In the genomic region with DNA sequence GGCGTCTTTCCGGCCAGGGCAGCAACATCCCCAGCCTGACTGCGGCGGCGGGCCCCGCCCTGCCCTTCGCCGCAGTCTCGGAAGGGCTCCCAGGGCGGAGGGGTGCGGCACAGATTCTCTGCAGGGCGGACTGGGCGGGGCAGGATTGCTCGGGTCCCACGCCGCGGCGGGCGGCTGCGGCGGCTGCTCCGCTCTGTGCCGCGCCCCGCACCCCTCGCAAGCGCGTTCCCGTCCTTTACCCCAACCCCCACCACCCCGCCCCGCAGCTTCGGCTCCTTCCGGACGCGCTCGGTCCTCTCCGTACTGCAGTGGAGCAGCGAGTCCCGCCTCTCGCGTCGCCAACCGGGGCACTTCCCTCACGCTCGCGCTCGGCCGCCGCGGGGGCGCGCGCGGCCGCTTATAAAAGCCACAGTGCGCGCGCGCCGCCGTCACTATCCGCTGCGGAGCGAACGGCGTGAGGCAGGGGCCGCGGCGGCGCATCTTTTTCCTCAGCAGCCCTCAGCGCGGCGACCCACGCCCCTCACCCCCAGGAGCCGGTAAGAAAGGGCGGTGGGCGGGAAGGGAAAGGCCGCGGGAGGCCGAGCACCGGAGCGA, we compare ENCODE assay signal across 8 mouse cellular contexts. TPM values are rescaled to one million over a fixed set of nuclear protein-coding genes. Genes with fewer than 3 reads are reported as not detected.
A peak's percentile ranks its signal among the peaks of the same experiment; 100 is the strongest.
DNase-seq lines count a peak whose midpoint lies in the region; ATAC-seq and TF ChIP-seq lines count a peak whose summit lies in the region.

A gene (plus strand): TSS at position 311 of the 594 bp plus-strand sequence.

- H3K4me2 ChIP-seq in embryonic facial prominence, embryonic 13.5 days: peak within 1 kb of the TSS; percentile 67
- H3K4me2 ChIP-seq in limb, embryonic 13.5 days (replicated peaks): peak within 1 kb of the TSS; percentile 71
- H3K4me2 ChIP-seq in midbrain, embryonic 16.5 days (ENCODE audit: low read length): peak within 1 kb of the TSS; percentile 74

- H3K27ac ChIP-seq in embryonic facial prominence, embryonic 13.5 days: peak within 1 kb of the TSS; percentile 87
- peak within 1 kb of the TSS; percentile 100 for H3K27ac ChIP-seq in heart, adult 2 months
- H3K27ac ChIP-seq in limb, embryonic 13.5 days: peak within 1 kb of the TSS; percentile 88
- peak within 1 kb of the TSS; percentile 95 for H3K27ac ChIP-seq in midbrain, embryonic 16.5 days (ENCODE audit: low read length)

- H3K9ac ChIP-seq in embryonic facial prominence, embryonic 13.5 days: peak within 1 kb of the TSS; percentile 96
- H3K9ac ChIP-seq in heart, adult 2 months (ENCODE audit: low read depth, low read length): peak within 1 kb of the TSS; percentile 95
- peak within 1 kb of the TSS; percentile 96 for H3K9ac ChIP-seq in limb, embryonic 13.5 days
- H3K9ac ChIP-seq in midbrain, embryonic 16.5 days (ENCODE audit: low read depth, low read length): peak within 1 kb of the TSS; percentile 97

- intact Hi-C loops in heart, adult 2 months (cut with DNase I): loop anchor here (2.0 to 10.0 kb wide), 3 partner anchors 21 to 141 kb away; a partner anchor contains a TSS

- peak; percentile 98 for DNase-seq in 3134 (ENCODE audit: extremely low read depth, insufficient read length, low spot score)
- DNase-seq in adrenal gland, postnatal 36 days: peak; percentile 97 to 98
- DNase-seq in heart, adult 2 months: peak; percentile 98 to 99
- peak; percentile 93 for DNase-seq in kidney, adult 8-10 months
- peak; percentile 70 to 92 for DNase-seq in spleen, postnatal 10 days (ENCODE audit: low spot score in 2 of 2)

- H3K27me3 ChIP-seq in embryonic facial prominence, embryonic 13.5 days: no peaks in the 10 kb centered on the region
- no peaks in the 10 kb centered on the region for H3K27me3 ChIP-seq in heart, adult 2 months (ENCODE audit: control insufficient read depth, insufficient read depth, low read length)
- H3K27me3 ChIP-seq in limb, embryonic 13.5 days: no peaks in the 10 kb centered on the region
- H3K27me3 ChIP-seq in midbrain, embryonic 16.5 days (ENCODE audit: control insufficient read depth, insufficient read depth, low read depth, low read length): no peaks in the 10 kb centered on the region

- ATAC-seq in embryonic facial prominence, embryonic 13.5 days (ENCODE audit: insufficient number of reproducible peaks, insufficient read depth, low FRiP score, low TSS enrichment, low read depth): peak; percentile 97
- peak; percentile 98 for ATAC-seq in limb, embryonic 13.5 days (ENCODE audit: low FRiP score, low read depth)
- peak; percentile 99 for ATAC-seq in midbrain, embryonic 16.5 days

- peaks cover 3% of the 10 kb centered on the region for H3K79me2 ChIP-seq in heart, adult 2 months (replicated peaks; ENCODE audit: control insufficient read depth, insufficient read depth, low read length)

- no peak for TF ChIP-seq CTCF in heart, adult 2 months (IDR thresholded peaks at IDR 0.05)

- peak within 1 kb of the TSS; percentile 93 for H3K4me3 ChIP-seq in embryonic facial prominence, embryonic 13.5 days
- peak within 1 kb of the TSS; percentile 97 for H3K4me3 ChIP-seq in heart, adult 2 months
- peak within 1 kb of the TSS; percentile 96 for H3K4me3 ChIP-seq in limb, embryonic 13.5 days
- H3K4me3 ChIP-seq in midbrain, embryonic 16.5 days (ENCODE audit: low read depth, low read length): peak within 1 kb of the TSS; percentile 78

- WGBS in embryonic facial prominence, embryonic 13.5 days: under 1% methylated on average over 70 of the region's 82 CpGs
- under 1% methylated on average over 81 of the region's 82 CpGs for WGBS in heart, adult 2 months
- WGBS in limb, embryonic 13.5 days: under 1% methylated on average over 53 of the region's 82 CpGs
- whole genome bisulfite sequencing in midbrain, embryonic 16.5 days: under 1% methylated on average over 72 of the region's 82 CpGs

- TF ChIP-seq EP300 in heart, adult 2 months (IDR thresholded peaks at IDR 0.05; ENCODE audit: insufficient read depth, low read depth, low read length): no peak

- TF ChIP-seq POLR2A in heart, adult 2 months (IDR thresholded peaks at IDR 0.05; ENCODE audit: insufficient read depth, low read depth, low read length): peak; percentile 95

- H3K36me3 ChIP-seq in embryonic facial prominence, embryonic 13.5 days: peaks cover 18% of the 10 kb centered on the region
- H3K36me3 ChIP-seq in heart, adult 2 months (ENCODE audit: control insufficient read depth, insufficient read depth, low read length): peaks cover 38% of the 10 kb centered on the region
- peaks cover 25% of the 10 kb centered on the region for H3K36me3 ChIP-seq in limb, embryonic 13.5 days
- peaks cover 6% of the 10 kb centered on the region; the same call in 1 of the 2 replicates for H3K36me3 ChIP-seq in midbrain, embryonic 16.5 days (ENCODE audit: control insufficient read depth, insufficient read depth, low read length)

- peaks cover 42% of the 10 kb centered on the region for H3K4me1 ChIP-seq in embryonic facial prominence, embryonic 13.5 days
- peaks cover 19% of the 10 kb centered on the region for H3K4me1 ChIP-seq in heart, adult 2 months (ENCODE audit: control insufficient read depth, insufficient read depth, low read length)
- peaks cover 45% of the 10 kb centered on the region for H3K4me1 ChIP-seq in limb, embryonic 13.5 days
- H3K4me1 ChIP-seq in midbrain, embryonic 16.5 days (ENCODE audit: control insufficient read depth, insufficient read depth, low read length): peaks cover 44% of the 10 kb centered on the region

- no peaks in the 10 kb centered on the region for H3K9me3 ChIP-seq in embryonic facial prominence, embryonic 13.5 days
- H3K9me3 ChIP-seq in limb, embryonic 13.5 days: no peaks in the 10 kb centered on the region
- H3K9me3 ChIP-seq in midbrain, embryonic 16.5 days (replicated peaks; ENCODE audit: control insufficient read depth, low read length, poor library complexity, severe bottlenecking): no peaks in the 10 kb centered on the region

RNA-seq across cellular contexts. Expression of the gene that starts here (rescaled TPM):
- 100 to 1,000 TPM; 197 to 273 TPM for total RNA-seq in adrenal gland, postnatal 36 days (2021)
- 74.3 and 78.3 TPM in 2 replicates for polyA plus RNA-seq in embryonic facial prominence, embryonic 13.5 days (2015; fragmentation: Nextera tagmentation; extraction: Ambion mirVana)
- 100 to 1,000 TPM; 159 to 167 TPM for total RNA-seq in heart, adult 2 months (2021)
- polyA plus RNA-seq in heart, adult 2 months (2012; rRNA removed): 130 and 163 TPM in 2 replicates
- polyA plus RNA-seq in limb, embryonic 13.5 days (2015; fragmentation: Nextera tagmentation; extraction: Ambion mirVana): 85.5 and 90.7 TPM in 2 replicates
- polyA plus RNA-seq in midbrain, embryonic 16.5 days (2015; fragmentation: Nextera tagmentation; extraction: Ambion mirVana): 240 and 243 TPM in 2 replicates

Comparison
In these comparisons a context has a peak if more than half of its experiments do, and no peak if none do; other contexts are left out.
1. Peak in every context shown above with its lines: DNase-seq, ATAC-seq, H3K4me3 ChIP-seq and H3K27ac ChIP-seq.